8 mouse cellular contexts compared by ENCODE assay signal in the genomic region with DNA sequence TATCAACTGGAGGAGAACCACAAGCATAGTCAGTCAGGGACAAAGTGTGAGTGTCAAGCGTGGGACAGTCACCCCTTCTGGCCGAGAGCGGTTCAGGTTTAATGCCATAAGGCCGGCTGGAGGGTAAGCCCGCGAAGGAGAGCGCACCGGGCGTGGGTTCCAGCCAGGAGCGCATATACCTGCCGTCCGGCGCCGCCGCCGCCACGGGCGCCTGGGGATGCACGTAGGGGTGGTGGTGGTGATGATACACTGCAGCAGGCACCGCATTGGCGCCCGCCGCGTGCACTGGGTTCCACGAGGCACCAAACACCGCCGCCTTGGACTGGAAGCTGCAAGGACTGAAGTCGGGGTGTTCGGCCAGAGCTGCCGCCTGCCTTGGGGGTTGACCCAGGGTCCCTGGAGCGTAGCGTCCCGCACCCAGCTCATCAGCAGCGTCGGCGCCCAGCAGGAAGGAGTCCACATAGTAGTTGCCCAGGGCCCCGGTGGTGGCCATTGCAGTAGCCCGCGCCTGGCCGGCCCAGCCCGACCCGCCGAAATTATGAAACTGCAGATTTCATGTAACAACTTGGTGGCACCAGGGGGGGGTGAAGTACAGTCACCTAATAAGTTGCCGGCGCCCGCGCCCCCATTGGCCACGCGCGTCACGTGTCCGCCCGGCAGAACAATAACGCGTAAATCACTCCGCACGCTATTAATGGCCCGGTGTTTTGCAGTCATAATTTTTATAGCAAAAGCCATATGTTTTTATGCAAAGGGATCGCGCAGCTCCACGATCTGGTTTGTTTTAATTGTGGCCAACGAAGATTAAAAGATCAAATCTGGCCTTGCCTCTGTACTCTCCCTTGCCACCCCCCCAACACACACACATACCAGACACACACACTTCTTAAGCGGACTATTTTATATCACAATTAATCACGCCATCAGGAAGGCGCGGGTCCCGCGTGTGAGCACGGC. TPM values are rescaled to one million over a fixed set of nuclear protein-coding genes. Genes with fewer than 3 reads are reported as not detected.
DNase-seq lines count a peak whose midpoint lies in the region; ATAC-seq and TF ChIP-seq lines count a peak whose summit lies in the region.

No protein-coding gene starts in this region.

- no peak for TF ChIP-seq CTCF in thymus, adult 2 months (IDR thresholded peaks at IDR 0.05; ENCODE audit: borderline replicate concordance, control insufficient read depth, extremely low read depth, insufficient read depth, low read length, poor library complexity)

- peaks cover 95% of the 10 kb centered on the region for H3K27me3 ChIP-seq in lung, embryonic 16.5 days (ENCODE audit: control insufficient read depth, insufficient read depth, low read depth, low read length)
- H3K27me3 ChIP-seq in stomach, embryonic 15.5 days (replicated peaks) = peaks cover 93% of the 10 kb centered on the region
- peaks cover 98% of the 10 kb centered on the region for H3K27me3 ChIP-seq in forebrain, embryonic 15.5 days
- peaks cover 93% of the 10 kb centered on the region for H3K27me3 ChIP-seq in forebrain, embryonic 16.5 days (replicated peaks; ENCODE audit: control insufficient read depth, insufficient read depth, low read length)
- H3K27me3 ChIP-seq in thymus, adult 2 months (ENCODE audit: control insufficient read depth, insufficient read depth, low read length) = peaks cover 38% of the 10 kb centered on the region

- no peak for TF ChIP-seq POLR2A in thymus, adult 2 months (IDR thresholded peaks at IDR 0.05; ENCODE audit: control insufficient read depth, extremely low read depth, insufficient read depth, low read length, poor library complexity)

- H3K27ac ChIP-seq in lung, embryonic 16.5 days (ENCODE audit: low read length) = no peak overlapping the region
- H3K27ac ChIP-seq in stomach, embryonic 15.5 days = no peak overlapping the region
- H3K27ac ChIP-seq in forebrain, embryonic 15.5 days (replicated peaks) = no peak overlapping the region
- no peak overlapping the region for H3K27ac ChIP-seq in forebrain, embryonic 16.5 days (ENCODE audit: low read length)
- no peak overlapping the region for H3K27ac ChIP-seq in thymus, adult 2 months (ENCODE audit: control insufficient read depth, insufficient read depth, low read length)

- no peak for DNase-seq in lung, postnatal 14 days
- DNase-seq in fat pad, adult 2 months (ENCODE audit: extremely low read depth, low read depth, low spot score) = peak; percentile 59
- DNase-seq in kidney, postnatal 4 days = peak; percentile 92 to 96
- DNase-seq in thymus, adult 2 months = no peak

- no peak for ATAC-seq in lung, embryonic 16.5 days (ENCODE audit: low read depth)
- ATAC-seq in stomach, embryonic 15.5 days (ENCODE audit: insufficient read depth, low FRiP score, low read depth) = no peak; the same call in 1 of the 2 replicates
- ATAC-seq in forebrain, embryonic 15.5 days (replicated peaks) = no peak
- ATAC-seq in forebrain, embryonic 16.5 days = no peak

- H3K4me1 ChIP-seq in lung, embryonic 16.5 days (replicated peaks; ENCODE audit: control insufficient read depth, insufficient read depth, low read length) = peaks cover 10% of the 10 kb centered on the region
- peaks cover 22% of the 10 kb centered on the region for H3K4me1 ChIP-seq in stomach, embryonic 15.5 days
- peaks cover 7% of the 10 kb centered on the region for H3K4me1 ChIP-seq in forebrain, embryonic 15.5 days
- peaks cover 9% of the 10 kb centered on the region for H3K4me1 ChIP-seq in forebrain, embryonic 16.5 days (replicated peaks; ENCODE audit: control insufficient read depth, insufficient read depth, low read length)
- H3K4me1 ChIP-seq in thymus, adult 2 months (replicated peaks; ENCODE audit: control insufficient read depth, insufficient read depth, low read length) = peaks cover 2% of the 10 kb centered on the region; the same call in 1 of the 2 replicates

- peak overlapping the region; percentile 32 for H3K4me2 ChIP-seq in lung, embryonic 16.5 days (ENCODE audit: low read depth, low read length)
- peak overlapping the region; percentile 37 for H3K4me2 ChIP-seq in stomach, embryonic 15.5 days
- no peak overlapping the region for H3K4me2 ChIP-seq in forebrain, embryonic 15.5 days (replicated peaks)
- H3K4me2 ChIP-seq in forebrain, embryonic 16.5 days (ENCODE audit: low read length) = no peak overlapping the region

- no peaks in the 10 kb centered on the region for H3K36me3 ChIP-seq in lung, embryonic 16.5 days (ENCODE audit: control insufficient read depth, insufficient read depth, low read length)
- H3K36me3 ChIP-seq in stomach, embryonic 15.5 days = no peaks in the 10 kb centered on the region
- no peaks in the 10 kb centered on the region for H3K36me3 ChIP-seq in forebrain, embryonic 15.5 days
- no peaks in the 10 kb centered on the region for H3K36me3 ChIP-seq in forebrain, embryonic 16.5 days (ENCODE audit: control insufficient read depth, insufficient read depth)
- no peaks in the 10 kb centered on the region for H3K36me3 ChIP-seq in thymus, adult 2 months (ENCODE audit: control insufficient read depth, insufficient read depth, low read length)

- no peaks in the 10 kb centered on the region for H3K9me3 ChIP-seq in lung, embryonic 16.5 days (ENCODE audit: control insufficient read depth, low read length)
- no peaks in the 10 kb centered on the region for H3K9me3 ChIP-seq in stomach, embryonic 15.5 days
- no peaks in the 10 kb centered on the region for H3K9me3 ChIP-seq in forebrain, embryonic 15.5 days
- H3K9me3 ChIP-seq in forebrain, embryonic 16.5 days (ENCODE audit: control insufficient read depth, low read length) = no peaks in the 10 kb centered on the region

- H3K4me3 ChIP-seq in lung, embryonic 16.5 days (ENCODE audit: low read length) = peak overlapping the region; percentile 19
- H3K4me3 ChIP-seq in stomach, embryonic 15.5 days (replicated peaks) = peak overlapping the region; percentile 5
- no peak overlapping the region for H3K4me3 ChIP-seq in forebrain, embryonic 15.5 days
- no peak overlapping the region for H3K4me3 ChIP-seq in forebrain, embryonic 16.5 days (replicated peaks; ENCODE audit: low read length)
- no peak overlapping the region for H3K4me3 ChIP-seq in thymus, adult 2 months (ENCODE audit: control insufficient read depth, insufficient read depth, low read length)

- 3% methylated on average over 69 of the region's 69 CpGs for WGBS in lung, embryonic 16.5 days
- 2% methylated on average over 69 of the region's 69 CpGs for WGBS in stomach, embryonic 15.5 days
- 2% methylated on average over 69 of the region's 69 CpGs for WGBS in forebrain, embryonic 15.5 days
- WGBS in forebrain, embryonic 16.5 days = 2% methylated on average over 69 of the region's 69 CpGs
- WGBS in thymus, adult 2 months = 1% methylated on average over 69 of the region's 69 CpGs

- no peak overlapping the region for H3K9ac ChIP-seq in lung, embryonic 16.5 days (ENCODE audit: low read length)
- H3K9ac ChIP-seq in stomach, embryonic 15.5 days = no peak overlapping the region
- H3K9ac ChIP-seq in forebrain, embryonic 15.5 days (replicated peaks) = no peak overlapping the region
- no peak overlapping the region for H3K9ac ChIP-seq in forebrain, embryonic 16.5 days (replicated peaks; ENCODE audit: low read depth, low read length)

RNA-seq across cellular contexts. Expression of gene Hoxa7, which starts 4.2 kb away (rescaled TPM):
- 5.8 and 6.9 TPM in 2 replicates for polyA plus RNA-seq in lung, embryonic 16.5 days (2015; fragmentation: Nextera tagmentation; extraction: Ambion mirVana)
- polyA plus RNA-seq in stomach, embryonic 15.5 days (2015; fragmentation: Nextera tagmentation; extraction: Ambion mirVana) = 7.6 and 12.1 TPM in 2 replicates
- not detected in 2 replicates for polyA plus RNA-seq in forebrain, embryonic 15.5 days (2015; fragmentation: Nextera tagmentation; extraction: Ambion mirVana)
- polyA plus RNA-seq in forebrain, embryonic 16.5 days (2015; fragmentation: Nextera tagmentation; extraction: Ambion mirVana) = not detected in 2 replicates
- polyA plus RNA-seq in thymus, adult 2 months (2012; rRNA removed) = 2.5 and 3.4 TPM in 2 replicates

RNA-seq across cellular contexts. Expression of gene Hoxa9, which starts 5.0 kb away (rescaled TPM):
- 0.06 and 0.41 TPM in 2 replicates for polyA plus RNA-seq in lung, embryonic 16.5 days (2015; fragmentation: Nextera tagmentation; extraction: Ambion mirVana)
- polyA plus RNA-seq in stomach, embryonic 15.5 days (2015; fragmentation: Nextera tagmentation; extraction: Ambion mirVana) = 0.49 and 1.9 TPM in 2 replicates
- not detected in 2 replicates for polyA plus RNA-seq in forebrain, embryonic 15.5 days (2015; fragmentation: Nextera tagmentation; extraction: Ambion mirVana)
- 0.30 TPM in 1 of 2 replicates, not detected in the other for polyA plus RNA-seq in forebrain, embryonic 16.5 days (2015; fragmentation: Nextera tagmentation; extraction: Ambion mirVana)
- 0.26 and 0.56 TPM in 2 replicates for polyA plus RNA-seq in thymus, adult 2 months (2012; rRNA removed)

RNA-seq across cellular contexts. Expression of gene Gm28308, which starts 12.8 kb away (rescaled TPM):
- not detected in 2 replicates for polyA plus RNA-seq in lung, embryonic 16.5 days (2015; fragmentation: Nextera tagmentation; extraction: Ambion mirVana)
- polyA plus RNA-seq in stomach, embryonic 15.5 days (2015; fragmentation: Nextera tagmentation; extraction: Ambion mirVana) = not detected in 2 replicates
- polyA plus RNA-seq in forebrain, embryonic 15.5 days (2015; fragmentation: Nextera tagmentation; extraction: Ambion mirVana) = not detected in 2 replicates
- not detected in 2 replicates for polyA plus RNA-seq in forebrain, embryonic 16.5 days (2015; fragmentation: Nextera tagmentation; extraction: Ambion mirVana)
- polyA plus RNA-seq in thymus, adult 2 months (2012; rRNA removed) = 0.24 and 0.26 TPM in 2 replicates

RNA-seq across cellular contexts. Expression of gene Hoxa3, which starts 12.8 kb away (rescaled TPM):
- 6.6 and 7.6 TPM in 2 replicates for polyA plus RNA-seq in lung, embryonic 16.5 days (2015; fragmentation: Nextera tagmentation; extraction: Ambion mirVana)
- 8.0 and 9.6 TPM in 2 replicates for polyA plus RNA-seq in stomach, embryonic 15.5 days (2015; fragmentation: Nextera tagmentation; extraction: Ambion mirVana)
- polyA plus RNA-seq in forebrain, embryonic 15.5 days (2015; fragmentation: Nextera tagmentation; extraction: Ambion mirVana) = not detected in 2 replicates
- polyA plus RNA-seq in forebrain, embryonic 16.5 days (2015; fragmentation: Nextera tagmentation; extraction: Ambion mirVana) = not detected in 2 replicates
- 3.5 and 3.6 TPM in 2 replicates for polyA plus RNA-seq in thymus, adult 2 months (2012; rRNA removed)

RNA-seq across cellular contexts. Expression of gene Hoxa10, which starts 14.8 kb away (rescaled TPM):
- polyA plus RNA-seq in lung, embryonic 16.5 days (2015; fragmentation: Nextera tagmentation; extraction: Ambion mirVana) = 0.21 TPM in 1 of 2 replicates, not detected in the other
- 1.3 and 2.7 TPM in 2 replicates for polyA plus RNA-seq in stomach, embryonic 15.5 days (2015; fragmentation: Nextera tagmentation; extraction: Ambion mirVana)
- polyA plus RNA-seq in forebrain, embryonic 15.5 days (2015; fragmentation: Nextera tagmentation; extraction: Ambion mirVana) = not detected in 2 replicates
- polyA plus RNA-seq in forebrain, embryonic 16.5 days (2015; fragmentation: Nextera tagmentation; extraction: Ambion mirVana) = 0.29 TPM in 1 of 2 replicates, not detected in the other
- not detected in 2 replicates for polyA plus RNA-seq in thymus, adult 2 months (2012; rRNA removed)

Comparison
In these comparisons a context has a peak if more than half of its experiments do, and no peak if none do; other contexts are left out.
1. H3K4me2 ChIP-seq: peak in lung, embryonic 16.5 days (single experiment) and stomach, embryonic 15.5 days (single experiment); none in forebrain, embryonic 15.5 days (single experiment) and forebrain, embryonic 16.5 days (single experiment).
2. H3K4me3 ChIP-seq: peak in lung, embryonic 16.5 days (single experiment) and stomach, embryonic 15.5 days (single experiment); none in forebrain, embryonic 15.5 days (single experiment), forebrain, embryonic 16.5 days (single experiment) and thymus, adult 2 months (single experiment).
3. DNase-seq: peak in fat pad, adult 2 months (single experiment) and kidney, postnatal 4 days (2 of 2); none in lung, postnatal 14 days (single experiment) and thymus, adult 2 months (single experiment).